Mouse (Mus musculus): ENCODE measurements at regions not wholly inside any gene's neighbourhood (a gene's known extent, or its start where the extent isn't known, plus 50 kb on each side); places are given as distances from the start of the nearest gene placed in this dataset.

DNA sequence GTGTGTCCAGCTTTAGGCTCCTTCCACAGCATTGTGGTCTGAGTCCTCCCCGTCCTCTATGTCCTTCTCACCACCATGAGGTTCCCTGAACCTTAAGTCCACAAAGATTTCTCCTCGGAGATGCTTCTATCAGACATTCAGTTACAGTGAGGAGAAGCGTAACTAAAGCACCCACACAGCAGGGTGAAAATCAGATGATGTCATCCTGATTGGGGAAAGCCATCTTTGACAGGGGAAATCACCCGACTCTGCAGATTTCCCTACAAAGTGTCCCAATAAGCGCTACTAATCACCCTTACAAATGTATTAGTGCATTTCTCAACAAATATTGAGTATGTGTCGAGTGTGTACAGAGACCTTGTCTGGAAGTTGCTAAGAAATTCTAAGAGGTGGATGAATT, 484.8 kb upstream of the Gm19410 start:
- no peak for TF ChIP-seq CTCF (IDR thresholded peaks at IDR 0.05)
- H3K4me3 ChIP-seq: no peak overlapping the region
- no peak for DNase-seq

DNA sequence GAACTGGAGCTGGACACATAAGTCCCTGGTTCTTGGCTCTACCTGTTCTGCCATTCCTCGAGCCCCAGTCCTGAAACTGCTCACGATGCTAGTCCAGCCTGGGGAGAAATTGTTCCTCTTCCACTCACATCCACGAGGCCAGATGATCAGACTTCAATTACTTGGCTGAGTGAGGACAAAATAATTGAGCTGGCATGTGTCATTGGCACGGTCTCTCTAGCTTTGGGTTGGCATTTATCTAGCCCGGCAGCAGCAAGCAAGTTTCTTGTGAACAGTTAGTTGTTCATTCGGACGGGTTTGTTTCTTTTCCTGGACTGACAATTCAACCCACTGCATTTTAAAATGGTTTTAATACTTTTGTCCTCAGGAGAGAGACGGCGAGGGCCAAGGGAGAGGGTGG, 482.2 kb upstream of the Gm19410 start:
- intact Hi-C loops (cut with DNase I): no loop called here
- no peak overlapping the region for H3K27ac ChIP-seq
- DNase-seq: no peak
- no peak overlapping the region for H3K4me3 ChIP-seq
- TF ChIP-seq CTCF (IDR thresholded peaks at IDR 0.05): no peak

More for the DNA sequence above, 484.8 kb upstream of the Gm19410 start:
- H3K27ac ChIP-seq: no peak overlapping the region
- intact Hi-C loops (cut with DNase I): no loop called here

DNA sequence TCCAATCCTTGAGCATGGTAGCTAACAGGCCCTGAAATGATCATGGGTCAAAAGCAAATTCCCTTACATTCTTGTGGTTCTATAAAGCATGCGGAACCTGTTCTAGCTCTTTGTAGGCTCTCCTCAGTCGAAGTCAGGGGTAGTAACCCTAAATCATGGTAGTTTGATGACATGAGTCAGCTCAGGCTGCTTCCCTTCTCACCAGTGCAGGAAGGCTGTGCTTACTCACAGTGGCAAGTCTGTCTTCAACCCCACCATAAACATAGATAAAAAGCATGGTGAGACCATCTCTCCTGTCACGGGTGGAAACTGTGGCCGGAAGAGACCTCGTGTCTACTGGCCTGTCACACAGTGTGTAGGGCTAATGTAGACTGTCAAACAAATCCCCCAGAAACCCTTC, 476.6 kb upstream of the Gm19410 start:
- no peak for TF ChIP-seq CTCF (IDR thresholded peaks at IDR 0.05)

DNA sequence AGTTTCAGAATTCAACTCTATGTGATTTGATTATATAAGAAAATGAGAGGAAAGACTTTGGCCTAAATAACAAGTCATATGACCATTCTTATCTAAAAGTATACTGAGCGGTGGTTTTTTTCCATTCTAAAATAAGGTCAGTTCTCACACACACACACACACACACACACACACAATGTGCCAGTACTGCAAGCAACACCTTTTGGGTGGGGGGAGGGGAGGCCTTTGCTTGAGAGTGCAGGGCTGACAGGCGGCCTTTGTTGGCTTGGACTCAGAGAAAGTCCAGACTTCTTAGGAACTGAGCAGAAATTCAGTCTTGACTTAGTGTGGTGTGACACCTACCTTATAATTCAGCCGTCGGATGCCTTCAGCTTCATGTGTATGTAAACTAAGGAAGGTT, 475.6 kb upstream of the Gm19410 start:
- H3K4me3 ChIP-seq: no peak overlapping the region
- no peak for DNase-seq
- intact Hi-C loops (cut with DNase I): no loop called here
- no peak for TF ChIP-seq CTCF (IDR thresholded peaks at IDR 0.05)
- H3K27ac ChIP-seq: no peak overlapping the region

More for the DNA sequence above, 476.6 kb upstream of the Gm19410 start:
- Histone ChIP-seq H3K27ac (no peak overlapping the region), H3K4me3 (no peak overlapping the region)
- intact Hi-C loops (cut with DNase I): no loop called here
- no peak for DNase-seq

DNA sequence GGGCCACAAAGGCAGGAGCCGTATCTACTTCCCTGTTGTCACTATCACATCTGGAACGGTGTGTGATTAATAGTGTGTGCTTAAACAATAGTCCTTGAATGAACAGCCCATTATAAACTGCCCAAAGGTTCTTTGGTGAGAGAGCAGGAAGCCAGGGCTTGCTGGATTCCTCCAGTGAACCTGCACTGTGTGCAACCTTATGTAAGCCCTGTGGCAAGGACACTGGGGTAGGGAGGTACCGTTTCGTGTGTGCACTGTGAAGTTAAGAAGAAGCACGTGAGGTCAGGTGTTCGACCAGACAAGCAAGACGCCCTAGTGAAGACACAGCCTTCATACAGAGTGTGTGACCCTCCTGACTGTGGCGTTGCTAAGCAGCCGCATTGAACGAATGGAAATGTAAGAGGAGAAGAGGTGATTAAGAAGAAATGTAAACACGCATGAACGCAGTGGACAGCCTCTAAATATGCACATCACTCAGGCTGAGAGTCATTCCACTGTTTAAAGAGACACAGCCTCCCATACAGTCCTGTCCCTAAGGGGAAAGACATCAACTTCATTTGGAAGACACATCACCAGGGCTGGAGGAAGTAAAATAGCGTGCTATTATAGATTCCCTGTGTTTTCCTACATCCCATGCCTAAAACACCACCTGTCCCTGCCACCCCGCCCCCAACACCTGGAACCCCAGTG, 472.0 kb upstream of the Gm19410 start:
- Histone ChIP-seq H3K4me3 (no peak overlapping the region), H3K27ac (no peak overlapping the region)
- no peak for DNase-seq
- intact Hi-C loops (cut with DNase I): no loop called here
- TF ChIP-seq CTCF (IDR thresholded peaks at IDR 0.05): no peak

DNA sequence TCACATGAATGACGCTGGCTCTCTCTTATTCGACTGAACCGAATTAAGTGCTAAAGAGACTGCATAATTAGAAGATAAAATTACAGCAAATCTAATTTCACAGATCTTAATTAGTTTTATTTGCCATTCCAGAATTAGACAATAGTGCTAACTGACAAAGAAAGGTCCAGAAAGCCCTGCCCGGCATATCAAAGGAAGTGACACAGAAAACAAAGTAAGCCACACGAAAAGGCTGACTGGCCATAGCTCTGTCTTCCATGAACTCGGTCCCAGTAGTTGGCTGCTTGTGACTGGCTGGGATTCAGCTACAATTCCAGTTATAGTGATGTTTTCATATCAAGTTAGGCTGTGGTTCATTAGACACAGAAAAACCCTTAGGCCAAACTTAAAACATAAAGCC, 468.7 kb upstream of the Gm19410 start:
- intact Hi-C loops (cut with DNase I): no loop called here
- no peak for DNase-seq
- Histone ChIP-seq H3K4me3 (no peak overlapping the region), H3K27ac (no peak overlapping the region)
- TF ChIP-seq CTCF (IDR thresholded peaks at IDR 0.05): no peak

DNA sequence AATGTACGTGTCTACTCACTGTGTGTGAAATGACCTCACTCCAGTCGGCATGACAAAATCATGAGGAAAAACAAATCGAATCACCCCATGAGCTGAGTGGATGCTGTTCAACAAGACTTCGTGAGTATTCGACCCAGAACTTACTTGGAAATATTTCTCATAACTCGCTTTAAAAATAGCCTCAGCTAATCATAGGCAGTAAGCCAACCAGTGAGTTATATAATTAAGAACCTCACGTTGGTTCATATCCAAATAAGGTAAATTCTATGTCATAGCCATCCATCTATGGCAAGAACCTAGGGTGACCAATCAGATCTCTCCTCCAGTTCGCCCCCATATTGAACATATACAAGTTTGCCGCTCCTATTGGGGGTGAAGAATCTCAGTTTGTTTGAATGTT, 466.5 kb upstream of the Gm19410 start:
- no peak overlapping the region for H3K4me3 ChIP-seq
- intact Hi-C loops (cut with DNase I): no loop called here
- H3K27ac ChIP-seq: no peak overlapping the region
- no peak for TF ChIP-seq CTCF (IDR thresholded peaks at IDR 0.05)
- DNase-seq: no peak

DNA sequence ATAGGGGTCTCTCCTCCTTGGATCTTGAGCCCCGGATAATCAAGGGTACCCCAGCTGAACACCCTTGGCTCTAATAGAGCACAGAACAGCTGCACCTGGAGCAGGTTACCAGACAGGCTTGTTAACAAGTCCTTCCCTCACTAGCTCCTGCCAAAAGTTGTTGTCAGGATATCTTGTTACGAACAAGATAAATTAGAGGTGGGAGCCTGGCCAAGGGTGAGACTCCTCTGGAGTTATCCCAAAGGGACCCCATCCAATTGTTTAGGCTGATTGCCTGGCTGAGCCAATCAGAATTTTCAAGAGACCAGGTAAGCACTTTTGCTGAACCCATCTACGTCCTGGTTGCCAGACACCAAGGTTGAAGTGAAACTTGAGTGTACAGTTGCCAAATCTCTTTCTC, 465.2 kb upstream of the Gm19410 start:
- intact Hi-C loops (cut with DNase I): no loop called here
- Histone ChIP-seq H3K27ac (no peak overlapping the region), H3K4me3 (no peak overlapping the region)
- no peak for DNase-seq
- no peak for TF ChIP-seq CTCF (IDR thresholded peaks at IDR 0.05)

DNA sequence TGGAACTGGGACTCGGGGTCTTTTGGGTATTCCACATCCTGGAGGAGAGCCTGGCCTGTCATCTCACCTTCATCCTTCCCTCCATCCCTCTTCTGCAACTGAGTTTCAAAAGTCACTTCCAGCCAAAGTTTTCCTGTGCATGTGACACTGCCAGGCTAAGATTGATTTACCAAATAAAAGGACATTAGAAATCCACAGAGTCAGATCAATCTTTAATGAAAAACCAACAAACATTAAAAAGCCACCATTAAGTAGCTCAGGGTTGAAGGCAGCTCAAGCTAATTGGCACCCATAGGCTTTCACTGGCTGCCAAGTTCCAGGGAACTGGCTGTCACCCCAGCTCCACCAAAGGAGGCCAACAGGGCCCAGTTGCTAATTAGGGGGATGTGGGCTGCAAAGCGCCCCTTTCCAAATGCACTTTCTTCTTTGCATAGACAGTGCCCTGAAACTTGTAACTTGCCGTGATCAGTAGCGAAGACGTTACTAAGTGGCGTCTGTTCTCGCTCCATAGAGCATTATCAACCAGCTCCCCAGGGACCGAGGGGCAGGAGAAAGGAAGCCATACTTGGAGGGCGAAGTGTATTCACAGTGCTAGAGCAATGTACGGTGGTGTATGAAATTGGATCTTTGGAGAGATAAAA, 464.6 kb upstream of the Gm19410 start:
- intact Hi-C loops (cut with DNase I): no loop called here
- DNase-seq: peak; percentile 19
- TF ChIP-seq CTCF (IDR thresholded peaks at IDR 0.05): no peak
- H3K27ac ChIP-seq: no peak overlapping the region
- H3K4me3 ChIP-seq: no peak overlapping the region

DNA sequence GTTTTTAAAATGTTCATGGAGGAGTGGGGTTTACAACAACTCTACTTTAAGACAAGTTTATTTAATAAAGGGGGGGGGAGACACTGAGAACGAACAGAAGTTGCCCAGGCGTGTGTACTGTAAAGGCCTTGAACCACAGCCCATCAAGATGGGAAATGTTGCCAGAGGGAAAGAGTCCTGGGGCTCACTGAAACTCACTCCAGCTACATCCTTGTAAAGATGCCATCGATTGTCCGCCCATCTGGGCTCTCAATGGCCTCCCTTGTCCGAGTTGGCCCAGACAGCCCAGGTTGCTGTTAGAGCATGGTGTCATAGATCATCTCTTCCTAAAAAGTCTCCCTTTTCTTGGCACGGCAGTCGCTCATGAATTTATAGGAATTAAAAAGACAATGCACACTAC, 462.7 kb upstream of the Gm19410 start:
- intact Hi-C loops (cut with DNase I): no loop called here
- no peak for DNase-seq
- no peak overlapping the region for H3K4me3 ChIP-seq
- H3K27ac ChIP-seq: no peak overlapping the region
- TF ChIP-seq CTCF (IDR thresholded peaks at IDR 0.05): no peak

DNA sequence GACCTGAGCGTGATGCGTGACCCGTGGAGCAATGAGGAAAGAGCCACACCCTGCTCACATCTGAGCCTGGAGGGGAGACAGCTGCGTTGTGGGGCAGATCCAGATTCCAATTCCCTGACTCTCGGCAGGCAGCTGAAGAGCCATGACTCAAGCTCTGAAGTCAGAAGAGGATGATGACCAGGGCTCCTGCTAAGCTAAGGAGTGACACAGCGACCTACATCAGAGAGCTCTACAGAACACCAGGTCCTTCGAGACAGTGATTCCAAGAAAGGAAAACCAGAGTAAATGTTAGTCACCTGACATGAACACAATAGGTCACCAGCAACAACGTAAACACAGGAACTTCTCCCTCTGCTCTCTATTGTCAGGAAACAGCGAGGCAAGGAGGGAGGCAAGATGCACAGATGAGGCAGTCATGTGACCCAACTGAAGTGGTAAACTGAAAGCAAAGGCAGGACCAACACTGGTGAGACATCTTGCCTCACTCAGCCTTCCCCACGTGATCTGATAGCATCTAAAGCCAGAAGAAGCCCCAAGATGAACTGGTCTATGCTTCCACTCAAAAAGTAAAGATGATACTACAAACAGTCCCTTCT, 444.2 kb upstream of the Gm19410 start:
- Histone ChIP-seq H3K27ac (no peak overlapping the region), H3K4me3 (no peak overlapping the region)
- peak; percentile 42 for DNase-seq
- intact Hi-C loops (cut with DNase I): no loop called here
- no peak for TF ChIP-seq CTCF (IDR thresholded peaks at IDR 0.05)

DNA sequence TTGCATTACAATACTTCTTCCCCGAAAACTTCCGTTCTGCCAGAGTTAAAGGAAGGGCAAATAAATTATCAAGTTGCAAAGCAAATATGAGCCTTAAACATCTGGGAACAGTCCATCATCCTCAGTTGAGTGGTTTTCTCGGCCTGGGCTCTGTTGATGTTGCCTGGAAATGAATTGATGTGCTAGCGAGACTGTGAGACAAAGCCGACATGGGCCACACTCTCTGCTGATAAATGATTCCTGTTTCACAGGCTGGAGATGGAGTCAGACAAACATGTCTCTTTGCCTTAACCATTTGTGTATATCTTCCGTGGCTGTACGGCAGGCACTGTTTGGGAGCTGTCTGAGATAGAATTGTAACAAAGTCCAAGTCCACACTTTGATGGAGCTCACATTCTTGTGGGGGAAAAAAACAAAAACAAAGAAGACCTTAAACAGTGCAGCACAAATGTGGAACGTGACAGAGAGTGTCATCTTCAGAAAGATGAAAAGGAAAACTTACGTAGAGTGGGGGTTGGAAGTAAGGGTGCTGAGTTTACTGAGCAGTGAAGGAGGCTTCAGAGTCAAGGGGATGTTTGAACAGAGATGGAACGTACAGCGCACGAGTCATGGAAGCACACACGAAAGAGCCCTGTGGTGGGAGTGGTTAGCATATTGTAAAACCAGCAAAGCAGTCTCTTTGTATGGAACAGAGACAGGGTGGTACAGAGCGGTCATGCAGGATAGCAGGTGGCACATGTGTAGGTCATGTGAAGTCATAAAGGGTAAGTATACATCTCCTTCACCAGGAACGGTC, 442.2 kb upstream of the Gm19410 start:
- TF ChIP-seq CTCF (IDR thresholded peaks at IDR 0.05): no peak
- H3K4me3 ChIP-seq: no peak overlapping the region
- no peak overlapping the region for H3K27ac ChIP-seq
- intact Hi-C loops (cut with DNase I): no loop called here
- no peak for DNase-seq
